Mouse (Mus musculus) hindbrain, embryonic 16.5 days (tissue): ENCODE data around the gene Tspan7. TPM values are rescaled to one million over a fixed set of nuclear protein-coding genes. Genes with fewer than 3 reads are reported as not detected.

Source experiments
- ATAC-seq: fragments of 200-750 bp; cut with Nextera tagmentation; 2 replicates; pipeline ENCODE4 v1.8.0; 2017; ENCODE audit warnings: moderate TSS enrichment, moderate library complexity
- H3K27ac ChIP-seq: fragments of 300-500 bp; sonication (generic); 2 replicates; pipeline ENCODE4 v1.5.1; 2014; ENCODE audit warnings: low read depth, mild to moderate bottlenecking, control low read depth, low read length, moderate library complexity
- H3K27me3 ChIP-seq: fragments of 300-500 bp; sonication (generic); replicated peaks from 2 replicates; pipeline ENCODE4 v1.6.1; 2014; ENCODE audit warnings: low read length; ENCODE audit not compliant: control insufficient read depth, insufficient read depth
- H3K36me3 ChIP-seq: fragments of 300-500 bp; sonication (generic); 2 replicates; pipeline ENCODE4 v1.6.1; 2014; ENCODE audit warnings: mild to moderate bottlenecking, low read length, moderate library complexity, mixed read lengths; ENCODE audit not compliant: control insufficient read depth, insufficient read depth
- H3K4me1 ChIP-seq: fragments of 300-500 bp; sonication (generic); 2 replicates; pipeline ENCODE4 v1.6.1; 2014; ENCODE audit warnings: low read depth, low read length; ENCODE audit not compliant: control insufficient read depth, insufficient read depth
- H3K4me2 ChIP-seq: fragments of 300-500 bp; sonication (generic); 2 replicates; pipeline ENCODE4 v1.6.1; 2014; ENCODE audit warnings: mild to moderate bottlenecking, low read length, control low read depth, moderate library complexity
- H3K4me3 ChIP-seq: fragments of 300-500 bp; sonication (generic); 2 replicates; pipeline ENCODE4 v1.5.1; 2014; ENCODE audit warnings: mild to moderate bottlenecking, low read length, control low read depth, moderate library complexity
- H3K9ac ChIP-seq: fragments of 300-500 bp; sonication (generic); 2 replicates; pipeline ENCODE4 v1.6.1; 2014; ENCODE audit warnings: low read depth, mild to moderate bottlenecking, control low read depth, low read length, moderate library complexity
- H3K9me3 ChIP-seq: fragments of 300-500 bp; sonication (generic); 2 replicates; pipeline ENCODE4 v1.6.1; 2014; ENCODE audit warnings: mild to moderate bottlenecking, low read length, moderate library complexity; ENCODE audit not compliant: control insufficient read depth
- WGBS: fragments of 180-500 bp; shearing (Covaris S2); extraction: QIAGEN DNeasy Blood & Tissue Kit; methylation state at CpG from one replicate; pipeline ENCODE4 v1.1.7; 2014; 5-methylcytosine and 5-hydroxymethylcytosine counted together
- polyA plus RNA-seq: library from polyadenylated mRNA; unstranded; fragments of >200 nt; fragmentation: Nextera tagmentation; extraction: Ambion mirVana; gene quantifications from 2 replicates; pipeline ENCODE4 v1.2.1, GENCODE M21; 2015

Tspan7 gene
- polyA plus RNA-seq, 1 experiment from 2014 or later = 598 TPM

GRCm38 (mm10) chrX:10574523-10574922, 89.6 kb downstream of the Tspan7 start:
- Histone ChIP-seq H3K27ac (peak overlapping the region; percentile 29; the same call in 1 of the 2 replicates), H3K9me3 (no peaks in the 10 kb centered on the region), H3K4me1 (peaks cover 2% of the 10 kb centered on the region; the same call in 1 of the 2 replicates), H3K27me3 (no peaks in the 10 kb centered on the region), H3K4me2 (no peak overlapping the region), H3K36me3 (no peaks in the 10 kb centered on the region), H3K4me3 (no peak overlapping the region), H3K9ac (no peak overlapping the region)
- ATAC-seq = peak; percentile 74; the same call in 1 of the 2 replicates
- 30% methylated on average over 3 of the region's 3 CpGs for WGBS

GRCm38 (mm10) chrX:10575406-10575805, 90.4 kb downstream of the Tspan7 start:
- Histone ChIP-seq H3K27ac (no peak overlapping the region), H3K9ac (no peak overlapping the region), H3K27me3 (no peaks in the 10 kb centered on the region), H3K36me3 (no peaks in the 10 kb centered on the region), H3K9me3 (no peaks in the 10 kb centered on the region), H3K4me3 (no peak overlapping the region), H3K4me2 (no peak overlapping the region), H3K4me1 (peaks cover 2% of the 10 kb centered on the region; the same call in 1 of the 2 replicates)
- no peak for ATAC-seq
- 44% methylated on average over 2 of the region's 2 CpGs for WGBS

GRCm38 (mm10) chrX:10576349-10576748, 91.4 kb downstream of the Tspan7 start:
- Histone ChIP-seq H3K27me3 (no peaks in the 10 kb centered on the region), H3K36me3 (no peaks in the 10 kb centered on the region), H3K27ac (no peak overlapping the region), H3K4me3 (no peak overlapping the region), H3K4me2 (no peak overlapping the region), H3K9me3 (no peaks in the 10 kb centered on the region), H3K4me1 (peaks cover 2% of the 10 kb centered on the region; the same call in 1 of the 2 replicates), H3K9ac (no peak overlapping the region)
- WGBS = 83% methylated on average over 4 of the region's 4 CpGs
- no peak for ATAC-seq

GRCm38 (mm10) chrX:10577356-10577755, 92.4 kb downstream of the Tspan7 start:
- H3K4me3 ChIP-seq = no peak overlapping the region
- no peaks in the 10 kb centered on the region for H3K9me3 ChIP-seq
- no peaks in the 10 kb centered on the region for H3K36me3 ChIP-seq
- H3K9ac ChIP-seq = no peak overlapping the region
- 12% methylated on average over 1 of the region's 1 CpGs for WGBS
- H3K27ac ChIP-seq = no peak overlapping the region
- H3K4me2 ChIP-seq = no peak overlapping the region
- peaks cover 2% of the 10 kb centered on the region; the same call in 1 of the 2 replicates for H3K4me1 ChIP-seq
- H3K27me3 ChIP-seq = no peaks in the 10 kb centered on the region
- ATAC-seq = 0 out of 2 replicates have a peak, but pooled peaks have one; percentile 32

GRCm38 (mm10) chrX:10582731-10583130, 97.8 kb downstream of the Tspan7 start:
- WGBS = 90% methylated on average over 4 of the region's 4 CpGs

GRCm38 (mm10) chrX:10592244-10592643, 107.3 kb downstream of the Tspan7 start:
- no peaks in the 10 kb centered on the region for H3K9me3 ChIP-seq
- H3K27ac ChIP-seq = no peak overlapping the region
- no peak overlapping the region for H3K9ac ChIP-seq
- H3K27me3 ChIP-seq = no peaks in the 10 kb centered on the region
- H3K4me3 ChIP-seq = no peak overlapping the region
- H3K4me2 ChIP-seq = no peak overlapping the region
- H3K36me3 ChIP-seq = peaks cover 4% of the 10 kb centered on the region; the same call in 1 of the 2 replicates
- 63% methylated on average over 3 of the region's 3 CpGs for WGBS
- no peaks in the 10 kb centered on the region for H3K4me1 ChIP-seq
- ATAC-seq = no peak

More at GRCm38 (mm10) chrX:10582731-10583130, 97.8 kb downstream of the Tspan7 start:
- H3K36me3 ChIP-seq = no peaks in the 10 kb centered on the region
- no peak overlapping the region for H3K4me3 ChIP-seq
- no peak overlapping the region for H3K27ac ChIP-seq
- no peak overlapping the region for H3K9ac ChIP-seq
- H3K4me1 ChIP-seq = no peaks in the 10 kb centered on the region
- H3K27me3 ChIP-seq = no peaks in the 10 kb centered on the region
- H3K9me3 ChIP-seq = no peaks in the 10 kb centered on the region
- no peak for ATAC-seq
- no peak overlapping the region for H3K4me2 ChIP-seq

GRCm38 (mm10) chrX:10593561-10593960, 108.6 kb downstream of the Tspan7 start:
- no peak for ATAC-seq
- WGBS = 95% methylated on average over 7 of the region's 7 CpGs
- no peak overlapping the region for H3K4me2 ChIP-seq
- no peak overlapping the region for H3K27ac ChIP-seq
- peaks cover 4% of the 10 kb centered on the region; the same call in 1 of the 2 replicates for H3K36me3 ChIP-seq
- no peak overlapping the region for H3K4me3 ChIP-seq
- no peaks in the 10 kb centered on the region for H3K9me3 ChIP-seq
- H3K9ac ChIP-seq = no peak overlapping the region
- H3K27me3 ChIP-seq = no peaks in the 10 kb centered on the region
- H3K4me1 ChIP-seq = no peaks in the 10 kb centered on the region

- no peak overlapping the region for H3K27ac ChIP-seq
- H3K4me2 ChIP-seq = no peak overlapping the region
- no peaks in the 10 kb centered on the region for H3K36me3 ChIP-seq
- 20% methylated on average over 5 of the region's 5 CpGs for WGBS
- H3K27me3 ChIP-seq = no peaks in the 10 kb centered on the region
- no peaks in the 10 kb centered on the region for H3K4me1 ChIP-seq
- H3K4me3 ChIP-seq = no peak overlapping the region
- H3K9me3 ChIP-seq = no peaks in the 10 kb centered on the region
- H3K9ac ChIP-seq = no peak overlapping the region
- no peak for ATAC-seq
Observed at GRCm38 (mm10) chrX:10617119-10617518, 132.2 kb downstream of the Tspan7 start.

GRCm38 (mm10) chrX:10641062-10641461, 156.1 kb downstream of the Tspan7 start:
- H3K27ac ChIP-seq = no peak overlapping the region
- H3K27me3 ChIP-seq = no peaks in the 10 kb centered on the region
- 0 out of 2 replicates have a peak, but pooled peaks cover 2% of the 10 kb centered on the region for H3K9me3 ChIP-seq
- H3K36me3 ChIP-seq = no peaks in the 10 kb centered on the region
- no peak for ATAC-seq
- no peak overlapping the region for H3K4me3 ChIP-seq
- no peaks in the 10 kb centered on the region for H3K4me1 ChIP-seq
- no peak overlapping the region for H3K9ac ChIP-seq
- no peak overlapping the region for H3K4me2 ChIP-seq
